Mouse (Mus musculus) liver, postnatal 0 days (tissue): ENCODE results near the gene Nr2e3.

Experiments
- CTCF ChIP-seq: sonication (generic); IDR thresholded peaks from 2 replicates; pipeline ENCODE4 v1.5.1; 2016; ENCODE audit warnings: antibody characterized with exemption, low read depth
- EP300 ChIP-seq: IDR thresholded peaks from 2 replicates; pipeline ENCODE4 v1.6.1; 2016; ENCODE audit warnings: antibody characterized with exemption, low read depth, mild to moderate bottlenecking

DNA sequence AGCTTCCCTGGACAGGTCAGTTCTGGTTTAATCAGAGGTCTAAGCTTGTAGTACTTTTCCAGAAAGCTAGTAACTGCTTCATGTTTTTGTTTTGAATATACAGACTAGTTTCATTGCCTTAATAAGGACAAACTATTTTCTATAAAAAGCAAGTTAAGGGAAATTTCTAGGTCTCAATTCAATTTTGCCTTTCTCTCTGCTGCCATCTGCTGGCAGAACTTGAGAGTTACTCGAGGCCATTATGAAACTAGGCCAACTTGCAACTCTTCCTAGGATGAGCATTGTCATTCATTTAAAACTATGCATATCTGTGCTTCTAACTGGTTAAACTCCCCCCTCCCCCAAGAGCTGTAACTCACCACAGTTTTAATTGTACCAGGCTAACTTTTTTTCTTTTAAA is 29.4 kb upstream of the Nr2e3 start:
- TF ChIP-seq CTCF, result peak; percentile 82
- no peak for TF ChIP-seq EP300
